Mouse (Mus musculus) central nervous system, embryonic 14 days (tissue): ENCODE results near the gene Tmem164. TPM values are rescaled to one million over a fixed set of nuclear protein-coding genes. Genes with fewer than 3 reads are reported as not detected.

Experiments
- polyA plus RNA-seq: library from polyadenylated mRNA; depleted of rRNA; stranded (reverse); fragments of >200 nt; gene quantifications from 2 replicates; pipeline ENCODE4 v1.2.3, GENCODE M21; 2012; rRNA removed

Gene Tmem164
- polyA plus RNA-seq = 23.8 and 30.9 TPM in 2 replicates

GRCm38 (mm10) chrX:142681056-142681615, at the start of gene Tmem164:
Gene Tmem164 (plus strand): TSS chrX:142681406.

